Mouse (Mus musculus) ES-E14 (cell line): ENCODE results near the gene Elmo3.

Source experiments
- MAFK ChIP-seq: IDR thresholded peaks from 2 replicates; pipeline ENCODE4 v1.6.1; 2014; ENCODE audit warnings: mild to moderate bottlenecking, low read depth, low read length, inconsistent platforms; ENCODE audit not compliant: insufficient read depth
- ZC3H11A ChIP-seq: IDR thresholded peaks from 2 replicates; pipeline ENCODE4 v1.6.1; 2012; ENCODE audit warnings: low read depth, mild to moderate bottlenecking, inconsistent platforms, low read length, borderline replicate concordance

GRCm38 (mm10) chr8:105313622-105314402 is 8.4 kb downstream of the Elmo3 start:
- TF ChIP-seq MAFK (peak; percentile 73; the same call in 1 of the 2 replicates), ZC3H11A (no peak)
